Mouse (Mus musculus) heart, adult 2 months (tissue): ENCODE data around the gene Nudcd3. TPM values are rescaled to one million over a fixed set of nuclear protein-coding genes. Genes with fewer than 3 reads are reported as not detected.

Experiments
- DNase-seq, 2 experiments: peaks; one replicate each; pipeline ENCODE4 v3.0.0; 2021
- H3K27ac ChIP-seq: fragments of 200-600 bp; 2 replicates; pipeline ENCODE4 v1.8.1; 2022
- H3K27me3 ChIP-seq: fragments of 200-500 bp; 2 replicates; pipeline ENCODE4 v1.6.1; 2012; ENCODE audit warnings: mild to moderate bottlenecking, low read length, inconsistent platforms, mixed read lengths; ENCODE audit not compliant: control insufficient read depth, insufficient read depth
- H3K36me3 ChIP-seq: fragments of 200-500 bp; 2 replicates; pipeline ENCODE4 v1.6.1; 2012; ENCODE audit warnings: low read length, inconsistent platforms; ENCODE audit not compliant: control insufficient read depth, insufficient read depth
- H3K4me1 ChIP-seq: fragments of 200-500 bp; 2 replicates; pipeline ENCODE4 v1.6.1; 2011; ENCODE audit warnings: low read length; ENCODE audit not compliant: control insufficient read depth, insufficient read depth
- H3K4me3 ChIP-seq: fragments of 200-600 bp; 2 replicates; pipeline ENCODE4 v1.8.1; 2022
- H3K79me2 ChIP-seq: fragments of 200-500 bp; replicated peaks from 2 replicates; pipeline ENCODE4 v1.6.1; 2012; ENCODE audit warnings: mild to moderate bottlenecking, inconsistent platforms, low read length, moderate library complexity, mixed read lengths; ENCODE audit not compliant: control insufficient read depth, insufficient read depth
- H3K9ac ChIP-seq: fragments of 200-500 bp; 2 replicates; pipeline ENCODE4 v1.6.1; 2012; ENCODE audit warnings: low read depth, mild to moderate bottlenecking, control low read depth, inconsistent platforms, low read length, mixed read lengths
- CTCF ChIP-seq: fragments of 200-600 bp; IDR thresholded peaks from 2 replicates; pipeline ENCODE4 v1.8.1; 2022; ENCODE audit warnings: antibody characterized with exemption, mild to moderate bottlenecking, moderate library complexity
- EP300 ChIP-seq: fragments of 200-500 bp; IDR thresholded peaks from 2 replicates; pipeline ENCODE4 v1.6.1; 2011; ENCODE audit warnings: low read depth, low read length, control low read depth; ENCODE audit not compliant: insufficient read depth
- POLR2A ChIP-seq: fragments of 200-500 bp; IDR thresholded peaks from 2 replicates; pipeline ENCODE4 v1.6.1; 2011; ENCODE audit warnings: mild to moderate bottlenecking, low read depth, low read length, control low read depth; ENCODE audit not compliant: insufficient read depth
- WGBS: fragments of 180-500 bp; shearing (Covaris S2); methylation state at CpG from one replicate; pipeline ENCODE4 v1.1.7; 2018; 5-methylcytosine and 5-hydroxymethylcytosine counted together
- intact Hi-C: fragments of 180-260 bp; cut with DNase I; formaldehyde crosslinking; loops from one replicate; pipeline ENCODE4 v1.15.1; 2025
- polyA plus RNA-seq: library from polyadenylated mRNA; depleted of rRNA; stranded (reverse); fragments of >200 nt; gene quantifications from 2 replicates; pipeline ENCODE4 v1.2.3, GENCODE M21; 2012
- total RNA-seq, 2 experiments: library from RNA; stranded (reverse); gene quantifications; 2 replicates each; pipeline ENCODE4 v1.2.3; 2021

The Nudcd3 gene
- total and polyA plus RNA-seq, 3 experiments = 50.4 to 65.4 (median 59.3) TPM

DNA sequence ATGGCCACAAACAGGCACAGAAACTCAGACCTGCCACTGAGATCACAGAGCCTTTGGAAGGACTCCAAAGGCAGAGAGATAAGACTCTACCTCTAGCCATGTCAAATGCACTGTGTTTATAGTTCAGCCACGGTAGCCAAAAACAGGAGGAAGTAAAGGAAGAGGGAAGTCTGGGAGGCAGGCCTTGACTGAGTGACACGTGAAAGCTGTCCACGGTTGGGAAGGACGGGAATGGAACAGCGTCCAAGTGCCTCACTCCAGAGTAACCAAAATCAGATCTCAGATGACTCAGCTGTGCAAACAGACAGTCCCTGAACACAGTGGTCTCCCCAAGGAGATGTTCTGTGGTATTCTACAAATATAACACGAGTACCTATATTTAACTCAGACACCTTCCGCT lies 25.5 kb downstream of the Nudcd3 start:
- intact Hi-C loops = no loop called here

DNA sequence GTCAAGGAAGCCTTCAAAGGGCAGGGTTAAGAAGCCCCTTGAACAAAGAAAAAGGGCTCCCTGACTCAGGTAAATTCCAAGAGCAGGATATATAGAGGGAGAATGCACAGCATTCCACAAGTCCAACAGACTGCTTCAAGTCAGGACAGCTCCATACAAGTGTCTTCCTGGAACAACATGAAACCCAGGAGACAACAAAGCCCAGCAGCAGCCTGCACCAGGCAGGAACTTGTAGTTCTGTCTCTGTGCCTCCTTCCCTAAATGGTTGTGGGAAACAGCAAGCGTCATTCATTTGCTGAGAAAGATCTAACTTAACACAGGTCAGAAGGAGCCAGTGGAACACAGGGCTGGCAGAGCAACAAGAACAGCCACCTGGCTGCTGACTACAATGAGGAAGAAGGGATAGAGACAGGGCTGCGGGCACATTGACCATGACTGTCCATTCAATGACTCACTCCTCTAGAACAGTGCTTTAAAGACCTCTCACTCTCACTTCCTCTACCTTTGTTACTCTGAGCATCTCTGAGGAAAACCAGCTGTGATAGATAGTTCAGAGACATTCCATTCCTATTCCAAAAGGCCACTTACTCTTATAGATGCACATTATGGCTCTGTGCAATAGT lies 31.1 kb downstream of the Nudcd3 start:
- Histone ChIP-seq H3K27me3 (no peaks in the 10 kb centered on the region), H3K36me3 (no peaks in the 10 kb centered on the region; the same call in 1 of the 2 replicates), H3K4me1 (peaks cover 3% of the 10 kb centered on the region), H3K4me3 (no peak overlapping the region), H3K79me2 (peaks cover 2% of the 10 kb centered on the region), H3K9ac (no peak overlapping the region), H3K27ac (no peak overlapping the region)
- intact Hi-C loops = no loop called here
- whole genome bisulfite sequencing = 53% methylated on average over 2 of the region's 2 CpGs
- no peak for DNase-seq
- TF ChIP-seq POLR2A (no peak), EP300 (no peak), CTCF (no peak)

More for the DNA sequence above, 25.5 kb downstream of the Nudcd3 start:
- peak in 1 of 2 experiments; percentile 65 for DNase-seq
- Histone ChIP-seq H3K36me3 (peaks cover 10% of the 10 kb centered on the region), H3K9ac (no peak overlapping the region), H3K4me1 (peaks cover 23% of the 10 kb centered on the region), H3K4me3 (no peak overlapping the region), H3K27ac (peak overlapping the region; percentile 61), H3K79me2 (peaks cover 2% of the 10 kb centered on the region), H3K27me3 (no peaks in the 10 kb centered on the region)
- TF ChIP-seq POLR2A = no peak
- 0 out of 2 replicates have a peak, but pooled peaks have one; percentile 66 for TF ChIP-seq EP300
- no peak for TF ChIP-seq CTCF
- 1% methylated on average over 7 of the region's 7 CpGs for WGBS

DNA sequence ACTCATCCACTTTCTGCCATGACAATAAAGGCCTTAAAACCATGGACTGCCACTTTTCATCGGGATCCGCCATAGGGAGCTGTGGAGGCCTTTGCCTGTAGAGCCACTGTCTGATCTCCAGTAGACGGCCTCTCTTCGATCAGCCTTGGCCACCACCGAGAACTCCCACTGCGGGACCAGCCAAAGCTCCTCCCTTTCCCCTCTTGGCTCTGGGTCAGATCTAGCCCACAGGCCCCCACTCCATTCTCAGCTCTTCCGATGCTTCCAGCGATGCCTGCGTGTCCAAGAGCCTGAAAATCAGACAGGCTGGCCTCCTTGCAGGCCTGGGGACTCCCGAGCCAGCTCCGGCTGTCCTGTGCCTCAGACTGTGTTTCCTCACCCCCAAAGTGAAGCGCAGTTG lies 33.9 kb downstream of the Nudcd3 start:
- no peak for TF ChIP-seq POLR2A
- no peak for TF ChIP-seq CTCF
- TF ChIP-seq EP300 = no peak
- no peaks in the 10 kb centered on the region for H3K27me3 ChIP-seq
- peaks cover 5% of the 10 kb centered on the region for H3K79me2 ChIP-seq
- H3K4me1 ChIP-seq = peaks cover 3% of the 10 kb centered on the region
- H3K27ac ChIP-seq = no peak overlapping the region
- no peaks in the 10 kb centered on the region; the same call in 1 of the 2 replicates for H3K36me3 ChIP-seq
- intact Hi-C loops = no loop called here
- no peak for DNase-seq
- H3K9ac ChIP-seq = no peak overlapping the region
- H3K4me3 ChIP-seq = no peak overlapping the region
- 62% methylated on average over 12 of the region's 12 CpGs for WGBS

DNA sequence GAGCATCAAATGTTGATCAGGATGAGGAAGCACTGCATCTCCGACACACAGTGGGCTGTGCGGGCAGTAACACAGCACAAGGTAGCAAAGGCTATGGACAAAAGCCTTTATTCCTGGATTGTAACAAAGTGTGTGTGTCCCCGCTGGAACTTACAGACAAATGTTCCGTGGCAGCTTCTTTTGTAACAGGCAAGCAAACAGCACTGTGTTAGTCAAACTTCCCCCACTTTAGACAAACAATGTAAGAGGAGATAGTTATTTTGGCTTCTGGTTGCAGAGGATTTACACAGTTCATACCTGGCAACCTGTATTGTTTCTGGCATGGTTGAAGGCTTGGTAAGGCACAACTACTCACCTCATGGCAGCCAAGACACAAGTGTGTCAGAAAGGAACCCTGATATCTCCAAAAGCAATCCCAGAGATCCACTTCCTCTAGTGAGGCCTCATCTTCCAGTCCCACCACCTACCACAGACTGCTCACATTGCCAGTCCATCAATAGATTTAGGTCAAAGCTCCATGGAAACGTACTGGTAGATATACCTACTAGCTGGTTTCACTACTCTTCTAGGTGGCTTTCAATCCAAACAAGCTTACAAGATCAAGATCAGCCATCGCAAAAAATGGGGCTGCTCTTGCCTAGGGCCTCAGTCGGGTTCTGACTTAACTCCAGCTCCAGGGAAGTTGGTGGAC lies 34.7 kb downstream of the Nudcd3 start:
- DNase-seq = no peak
- Histone ChIP-seq H3K27ac (no peak overlapping the region), H3K27me3 (no peaks in the 10 kb centered on the region), H3K9ac (no peak overlapping the region), H3K79me2 (peaks cover 5% of the 10 kb centered on the region), H3K36me3 (no peaks in the 10 kb centered on the region; the same call in 1 of the 2 replicates), H3K4me1 (peaks cover 3% of the 10 kb centered on the region), H3K4me3 (no peak overlapping the region)
- TF ChIP-seq EP300 = no peak
- TF ChIP-seq CTCF = no peak
- TF ChIP-seq POLR2A = no peak
- 89% methylated on average over 7 of the region's 7 CpGs for WGBS
- intact Hi-C loops = no loop called here

DNA sequence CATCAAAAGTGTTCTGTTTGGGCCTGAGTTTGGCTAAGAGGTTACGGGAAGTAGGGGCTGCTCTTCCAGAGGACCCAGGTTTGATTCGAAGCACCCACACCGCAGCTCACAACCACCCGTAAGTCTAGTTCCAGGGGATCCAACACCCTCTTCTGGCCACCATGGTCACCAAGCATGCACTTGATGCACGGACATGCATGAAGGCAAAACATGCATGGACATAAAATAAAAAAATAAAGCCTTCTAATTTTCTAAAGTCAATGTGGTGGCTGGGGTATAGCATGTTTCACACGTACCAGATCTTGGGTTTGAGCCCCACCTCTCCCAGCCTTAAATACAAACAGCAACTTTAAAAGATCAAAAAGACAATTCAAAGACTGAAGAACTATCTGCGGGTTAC lies 35.4 kb downstream of the Nudcd3 start:
- no peaks in the 10 kb centered on the region for H3K27me3 ChIP-seq
- no peaks in the 10 kb centered on the region; the same call in 1 of the 2 replicates for H3K36me3 ChIP-seq
- WGBS = 97% methylated on average over 7 of the region's 7 CpGs
- H3K27ac ChIP-seq = no peak overlapping the region
- H3K4me3 ChIP-seq = no peak overlapping the region
- peaks cover 5% of the 10 kb centered on the region for H3K4me1 ChIP-seq
- no peak overlapping the region for H3K9ac ChIP-seq
- intact Hi-C loops = no loop called here
- no peak for DNase-seq
- no peak for TF ChIP-seq CTCF
- no peak for TF ChIP-seq EP300
- TF ChIP-seq POLR2A = no peak
- H3K79me2 ChIP-seq = peaks cover 5% of the 10 kb centered on the region

DNA sequence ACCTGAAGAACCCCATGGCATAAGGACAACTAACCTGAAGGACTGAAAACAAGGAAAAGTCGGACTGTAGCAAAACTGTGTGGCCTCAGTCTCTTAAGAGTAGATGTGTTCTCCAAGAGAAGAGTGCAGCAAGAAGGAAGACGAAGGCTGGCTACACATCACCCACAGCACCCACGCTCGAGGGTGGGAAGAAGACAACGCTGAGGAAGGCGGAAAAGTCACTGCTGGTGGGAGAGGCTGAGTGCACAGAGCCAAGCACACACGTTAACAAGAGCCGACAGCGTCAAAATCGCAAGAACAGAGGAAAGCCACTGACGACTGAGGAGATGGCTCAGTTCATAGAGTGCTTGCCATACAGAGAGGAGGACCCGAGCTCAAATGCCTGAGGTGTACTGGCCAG lies 36.5 kb downstream of the Nudcd3 start:
- TF ChIP-seq EP300 (no peak), CTCF (no peak), POLR2A (no peak)
- 91% methylated on average over 12 of the region's 12 CpGs for WGBS
- intact Hi-C loops = no loop called here

More for the DNA sequence above, 36.5 kb downstream of the Nudcd3 start:
- no peak for DNase-seq
- H3K79me2 ChIP-seq = peaks cover 7% of the 10 kb centered on the region
- no peak overlapping the region for H3K4me3 ChIP-seq
- no peaks in the 10 kb centered on the region for H3K27me3 ChIP-seq
- no peak overlapping the region for H3K27ac ChIP-seq
- H3K36me3 ChIP-seq = peaks cover 3% of the 10 kb centered on the region; the same call in 1 of the 2 replicates
- H3K4me1 ChIP-seq = peaks cover 3% of the 10 kb centered on the region
- H3K9ac ChIP-seq = no peak overlapping the region
